Mouse (Mus musculus) E14TG2a.4 (cell line): ENCODE data around the gene Flrt1.

Experiments used
- H3K27me3 ChIP-seq: 2 replicates; pipeline ENCODE4 v1.6.1; 2014; ENCODE audit warnings: low read length, control low read depth; ENCODE audit not compliant: insufficient read depth
- H3K36me3 ChIP-seq: 2 replicates; pipeline ENCODE4 v1.6.1; 2014; ENCODE audit warnings: low read length, control low read depth; ENCODE audit not compliant: insufficient read depth
- H3K4me1 ChIP-seq: replicated peaks from 2 replicates; pipeline ENCODE4 v1.6.1; 2014; ENCODE audit warnings: low read depth, low read length, control low read depth
- H3K4me3 ChIP-seq: replicated peaks from 2 replicates; pipeline ENCODE4 v1.5.1; 2014; ENCODE audit warnings: mild to moderate bottlenecking, low read length
- H3K9me3 ChIP-seq: 2 replicates; pipeline ENCODE4 v1.6.1; 2014; ENCODE audit warnings: low read length, control low read depth
- CTCF ChIP-seq: conservative IDR thresholded peaks from 2 replicates; pipeline ENCODE4 v1.5.1; 2014; ENCODE audit warnings: low read length
- NANOG ChIP-seq: IDR thresholded peaks from 2 replicates; pipeline ENCODE4 v1.6.1; 2014; ENCODE audit warnings: borderline replicate concordance, low read length, mixed read lengths
- POU5F1 ChIP-seq: IDR thresholded peaks from 2 replicates; pipeline ENCODE4 v1.6.1; 2014; ENCODE audit warnings: low read length, borderline replicate concordance

Gene Flrt1

GRCm38 (mm10) chr19:7105544-7105943 is at the start of gene Flrt1:
Gene Flrt1, minus strand, starts transcription at chr19:7105729.
- H3K27me3 ChIP-seq, result peaks cover 11% of the 10 kb centered on the region
- TF ChIP-seq POU5F1, result no peak
- no peak for TF ChIP-seq NANOG
- no peak for TF ChIP-seq CTCF
- H3K9me3 ChIP-seq, result no peaks in the 10 kb centered on the region
- H3K36me3 ChIP-seq, result no peaks in the 10 kb centered on the region
- H3K4me3 ChIP-seq, result peak within 1 kb of the TSS; percentile 60; the same call in 1 of the 2 replicates
- H3K4me1 ChIP-seq, result peaks cover 50% of the 10 kb centered on the region

GRCm38 (mm10) chr19:7155196-7155595 is 49.7 kb upstream of the Flrt1 start:
- no peak overlapping the region for H3K4me3 ChIP-seq
- 0 out of 2 replicates have a peak, but pooled peaks cover 6% of the 10 kb centered on the region for H3K9me3 ChIP-seq
- TF ChIP-seq CTCF, result no peak
- no peak for TF ChIP-seq NANOG
- no peak for TF ChIP-seq POU5F1
- H3K27me3 ChIP-seq, result peaks cover 79% of the 10 kb centered on the region
- no peaks in the 10 kb centered on the region for H3K36me3 ChIP-seq
- H3K4me1 ChIP-seq, result peaks cover 44% of the 10 kb centered on the region

- Histone ChIP-seq H3K36me3 (no peaks in the 10 kb centered on the region), H3K4me3 (no peak overlapping the region), H3K27me3 (peaks cover 77% of the 10 kb centered on the region), H3K9me3 (0 out of 2 replicates have a peak, but pooled peaks cover 6% of the 10 kb centered on the region), H3K4me1 (peaks cover 41% of the 10 kb centered on the region)
- no peak for TF ChIP-seq POU5F1
- TF ChIP-seq CTCF, result no peak
- TF ChIP-seq NANOG, result no peak
Observed at GRCm38 (mm10) chr19:7153232-7153631, 47.7 kb upstream of the Flrt1 start.

GRCm38 (mm10) chr19:7151927-7152653 is 46.6 kb upstream of the Flrt1 start:
- no peaks in the 10 kb centered on the region for H3K36me3 ChIP-seq
- H3K27me3 ChIP-seq, result peaks cover 77% of the 10 kb centered on the region
- 0 out of 2 replicates have a peak, but pooled peaks cover 6% of the 10 kb centered on the region for H3K9me3 ChIP-seq
- peaks cover 32% of the 10 kb centered on the region for H3K4me1 ChIP-seq
- H3K4me3 ChIP-seq, result no peak overlapping the region
- TF ChIP-seq POU5F1 (no peak), NANOG (no peak), CTCF (no peak)

GRCm38 (mm10) chr19:7151300-7151926 is 45.9 kb upstream of the Flrt1 start:
- Histone ChIP-seq H3K4me3 (no peak overlapping the region), H3K27me3 (peaks cover 77% of the 10 kb centered on the region), H3K4me1 (peaks cover 32% of the 10 kb centered on the region), H3K9me3 (0 out of 2 replicates have a peak, but pooled peaks cover 6% of the 10 kb centered on the region), H3K36me3 (no peaks in the 10 kb centered on the region)
- no peak for TF ChIP-seq NANOG
- TF ChIP-seq POU5F1, result no peak
- no peak for TF ChIP-seq CTCF

- TF ChIP-seq CTCF, result no peak
- TF ChIP-seq NANOG, result no peak
- TF ChIP-seq POU5F1, result no peak
- 0 out of 2 replicates have a peak, but pooled peaks cover 6% of the 10 kb centered on the region for H3K9me3 ChIP-seq
- peaks cover 51% of the 10 kb centered on the region for H3K4me1 ChIP-seq
- no peak overlapping the region for H3K4me3 ChIP-seq
- peaks cover 81% of the 10 kb centered on the region for H3K27me3 ChIP-seq
- no peaks in the 10 kb centered on the region for H3K36me3 ChIP-seq
Observed at GRCm38 (mm10) chr19:7149158-7149685, 43.7 kb upstream of the Flrt1 start.

- H3K9me3 ChIP-seq, result 0 out of 2 replicates have a peak, but pooled peaks cover 6% of the 10 kb centered on the region
- no peak for TF ChIP-seq CTCF
- no peak for TF ChIP-seq NANOG
- TF ChIP-seq POU5F1, result no peak
- peaks cover 80% of the 10 kb centered on the region for H3K27me3 ChIP-seq
- no peak overlapping the region for H3K4me3 ChIP-seq
- peaks cover 55% of the 10 kb centered on the region for H3K4me1 ChIP-seq
- H3K36me3 ChIP-seq, result no peaks in the 10 kb centered on the region
Observed at GRCm38 (mm10) chr19:7148541-7149085, 43.1 kb upstream of the Flrt1 start.

GRCm38 (mm10) chr19:7148096-7148495 is 42.6 kb upstream of the Flrt1 start:
- Histone ChIP-seq H3K27me3 (peaks cover 81% of the 10 kb centered on the region), H3K9me3 (0 out of 2 replicates have a peak, but pooled peaks cover 6% of the 10 kb centered on the region), H3K36me3 (no peaks in the 10 kb centered on the region), H3K4me1 (peaks cover 55% of the 10 kb centered on the region), H3K4me3 (no peak overlapping the region)
- TF ChIP-seq CTCF, result no peak
- TF ChIP-seq POU5F1, result no peak
- TF ChIP-seq NANOG, result no peak
